Mouse (Mus musculus): ENCODE results near the gene Cbarp. TPM values are rescaled to one million over a fixed set of nuclear protein-coding genes. Genes with fewer than 3 reads are reported as not detected.

Gene Cbarp
- total and polyA plus RNA-seq, 3 experiments, result 0.19 to 2.4 (median 2.3) TPM

DNA sequence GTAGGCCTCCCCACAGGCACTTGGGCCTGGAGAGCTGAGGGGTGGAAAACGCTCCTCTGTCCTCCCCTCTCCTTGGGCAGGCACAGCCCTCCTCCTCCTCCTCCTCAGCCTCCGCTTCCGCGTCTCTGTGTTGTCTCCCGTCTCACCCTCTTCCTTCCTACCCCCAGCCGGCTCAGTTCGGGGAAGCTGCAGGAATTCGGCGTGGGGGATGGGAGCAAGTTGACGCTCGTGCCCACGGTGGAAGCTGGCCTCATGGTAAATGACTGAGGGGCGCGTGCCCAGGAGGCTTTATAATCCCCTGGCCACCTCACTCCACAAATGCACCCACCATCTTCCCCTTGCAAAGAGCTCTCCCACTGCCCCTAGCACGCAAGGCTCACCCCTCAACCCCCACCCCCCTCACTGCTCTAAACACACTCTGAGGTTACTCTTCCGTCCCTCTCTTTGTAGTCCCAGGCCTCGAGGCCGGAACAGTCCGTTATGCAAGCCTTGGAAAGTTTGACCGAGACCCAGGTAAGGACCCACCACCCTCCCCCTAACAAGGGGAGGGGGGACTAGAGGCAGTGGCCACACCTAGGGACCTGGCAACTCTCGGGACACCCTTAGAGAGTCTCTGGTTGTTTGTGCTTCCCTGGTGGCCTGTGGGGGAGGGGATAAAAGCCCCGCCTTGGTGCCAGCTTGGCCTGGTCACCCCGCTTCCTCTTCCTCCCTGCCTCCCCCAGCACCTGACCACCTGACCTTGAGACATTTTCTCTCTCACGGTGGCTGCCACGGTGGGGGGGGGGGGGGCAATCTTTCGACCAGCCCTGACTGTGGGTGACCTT is 10.8 kb upstream of the Cbarp start:
- Histone ChIP-seq H3K27me3 (replicated peaks) (no peaks in the 10 kb centered on the region), H3K79me2 (replicated peaks; ENCODE audit: control insufficient read depth, extremely low read depth, insufficient read depth, poor library complexity, severe bottlenecking) (peaks cover 15% of the 10 kb centered on the region), H3K4me2 (ENCODE audit: insufficient read depth, low read depth, poor library complexity, severe bottlenecking) (peak overlapping the region; percentile 67), H3K4me1 (ENCODE audit: control insufficient read depth in 1 of 2, insufficient read depth in 2 of 2) (peaks cover 28 to 52% of the 10 kb centered on the region in 2 experiments), H3K9ac (ENCODE audit: insufficient read depth, low read depth) (peak overlapping the region; percentile 95), H3K4me3 (replicated peaks in 1 of 3; ENCODE audit: low read depth in 2 of 3, low read length in 2 of 3, poor library complexity in 1 of 3) (peak overlapping the region; percentile 81 to 84 (median 82)), H3K36me3 (replicated peaks in 1 of 2; ENCODE audit: control insufficient read depth in 1 of 2, insufficient read depth in 1 of 2, low read length in 1 of 2) (peaks cover 37 to 49% of the 10 kb centered on the region in 2 experiments), H3K27ac (ENCODE audit: insufficient read depth, low read depth) (peak overlapping the region; percentile 96), H3K9me3 (replicated peaks; ENCODE audit: low read length) (no peaks in the 10 kb centered on the region)
- peak; percentile 32; the same call in 1 of the 2 replicates for TF ChIP-seq UBTF (IDR thresholded peaks at IDR 0.05; ENCODE audit: low read depth, low read length)
- TF ChIP-seq CHD1 (IDR thresholded peaks at IDR 0.05; ENCODE audit: low read depth, low read length), result no peak
- peak; percentile 21; the same call in 1 of the 2 replicates for TF ChIP-seq CHD2 (IDR thresholded peaks at IDR 0.05; ENCODE audit: low read length)
- TF ChIP-seq USF1 (IDR thresholded peaks at IDR 0.05; ENCODE audit: low read depth, low read length), result peak; percentile 58
- 0 out of 2 replicates have a peak, but pooled peaks have one; percentile 34 for TF ChIP-seq IRF4 (IDR thresholded peaks at IDR 0.05; ENCODE audit: low read depth, low read length)
- TF ChIP-seq MAX (IDR thresholded peaks at IDR 0.05; ENCODE audit: low read length), result 0 out of 2 replicates have a peak, but pooled peaks have one; percentile 10
- TF ChIP-seq MXI1 (IDR thresholded peaks at IDR 0.05; ENCODE audit: low read depth, low read length), result 0 out of 2 replicates have a peak, but pooled peaks have one; percentile 24
- 0 out of 2 replicates have a peak, but pooled peaks have one; percentile 13 for TF ChIP-seq NELFE (IDR thresholded peaks at IDR 0.05; ENCODE audit: low read depth, low read length)
- TF ChIP-seq SIN3A (IDR thresholded peaks at IDR 0.05; ENCODE audit: low read length), result peak; percentile 5
- peak; percentile 7 for TF ChIP-seq MEF2A (IDR thresholded peaks at IDR 0.05; ENCODE audit: borderline replicate concordance, low read depth, low read length)
- peak; percentile 55 for TF ChIP-seq ETS1 (conservative IDR thresholded peaks at IDR 0.05; ENCODE audit: low read depth, low read length)
- TF ChIP-seq MYC (IDR thresholded peaks at IDR 0.05; ENCODE audit: low read depth, low read length), result no peak
- peak; percentile 67 for TF ChIP-seq TCF12 (IDR thresholded peaks at IDR 0.05; ENCODE audit: low read depth, low read length)
- peak; percentile 66 for TF ChIP-seq ELF1 (IDR thresholded peaks at IDR 0.05; ENCODE audit: low read depth, low read length)
- no peak for TF ChIP-seq MAFK (IDR thresholded peaks at IDR 0.05; ENCODE audit: insufficient replicate concordance, low read length)
- 0 out of 2 replicates have a peak, but pooled peaks have one; percentile 27 for TF ChIP-seq ZMIZ1 (IDR thresholded peaks at IDR 0.05; ENCODE audit: low read depth, low read length)
- TF ChIP-seq USF2 (conservative IDR thresholded peaks at IDR 0.05; ENCODE audit: low read depth, low read length), result no peak; the same call in 1 of the 2 replicates
- peak; percentile 46; the same call in 1 of the 2 replicates for TF ChIP-seq BHLHE40 (IDR thresholded peaks at IDR 0.05; ENCODE audit: low read depth, low read length)
- in situ Hi-C loops (cut with MboI; ENCODE audit: low pct_ligation_motif_present, low pct_unique_long_range_greater_than_20kb, low sequenced_read_pairs), result no loop called here
- dilution Hi-C loops (cut with MboI; ENCODE audit: extremely low pct_ligation_motif_present, extremely low pct_unique_long_range_greater_than_20kb, low sequenced_read_pairs), result no loop called here
- DNase-seq (ENCODE audit: extremely low read depth), result no peak
